Mouse (Mus musculus): ENCODE measurements around the gene C77080. TPM values are rescaled to one million over a fixed set of nuclear protein-coding genes. Genes with fewer than 3 reads are reported as not detected.

The C77080 gene
- polyA plus RNA-seq (2015; fragmentation: Nextera tagmentation; extraction: Ambion mirVana): 7.0 and 10.8 TPM in 2 replicates

- Histone ChIP-seq H3K4me1 (ENCODE audit: control insufficient read depth, insufficient read depth, low read depth, low read length) (peaks cover 4% of the 10 kb centered on the region), H3K27me3 (replicated peaks; ENCODE audit: control insufficient read depth, insufficient read depth, low read length) (no peaks in the 10 kb centered on the region), H3K9me3 (ENCODE audit: control insufficient read depth, low read length) (no peaks in the 10 kb centered on the region), H3K4me2 (ENCODE audit: low read length) (no peak within 1 kb of the TSS), H3K27ac (ENCODE audit: low read depth, low read length) (no peak within 1 kb of the TSS), H3K4me3 (ENCODE audit: low read length) (no peak within 1 kb of the TSS), H3K36me3 (ENCODE audit: control insufficient read depth, insufficient read depth, low read length) (no peaks in the 10 kb centered on the region), H3K9ac (ENCODE audit: low read depth, low read length) (no peak within 1 kb of the TSS)
- 12% methylated on average over 3 of the region's 4 CpGs for WGBS
- ATAC-seq: no peak
Observed at GRCm38 (mm10) chr4:129261196-129261595, at the start of gene C77080. TSS of gene C77080 (minus strand) at chr4:129261404.

- no peaks in the 10 kb centered on the region for H3K4me1 ChIP-seq (ENCODE audit: control insufficient read depth, insufficient read depth, low read depth, low read length)
- no peak overlapping the region for H3K4me3 ChIP-seq (ENCODE audit: low read length)
- no peak overlapping the region for H3K4me2 ChIP-seq (ENCODE audit: low read length)
- 96% methylated on average over 1 of the region's 1 CpGs for WGBS
- H3K36me3 ChIP-seq (ENCODE audit: control insufficient read depth, insufficient read depth, low read length): peaks cover 24% of the 10 kb centered on the region
- ATAC-seq: no peak
- H3K27me3 ChIP-seq (replicated peaks; ENCODE audit: control insufficient read depth, insufficient read depth, low read length): no peaks in the 10 kb centered on the region
- H3K9me3 ChIP-seq (ENCODE audit: control insufficient read depth, low read length): no peaks in the 10 kb centered on the region
- no peak overlapping the region for H3K9ac ChIP-seq (ENCODE audit: low read depth, low read length)
- H3K27ac ChIP-seq (ENCODE audit: low read depth, low read length): no peak overlapping the region
Observed at GRCm38 (mm10) chr4:129307936-129308335, 46.7 kb upstream of the C77080 start.

- no peak overlapping the region for H3K4me3 ChIP-seq (ENCODE audit: low read length)
- H3K4me2 ChIP-seq (ENCODE audit: low read length): no peak overlapping the region
- 73% methylated on average over 1 of the region's 1 CpGs for WGBS
- H3K27me3 ChIP-seq (replicated peaks; ENCODE audit: control insufficient read depth, insufficient read depth, low read length): no peaks in the 10 kb centered on the region
- no peak overlapping the region for H3K27ac ChIP-seq (ENCODE audit: low read depth, low read length)
- no peaks in the 10 kb centered on the region for H3K4me1 ChIP-seq (ENCODE audit: control insufficient read depth, insufficient read depth, low read depth, low read length)
- H3K9me3 ChIP-seq (ENCODE audit: control insufficient read depth, low read length): no peaks in the 10 kb centered on the region
- no peak overlapping the region for H3K9ac ChIP-seq (ENCODE audit: low read depth, low read length)
- peaks cover 15% of the 10 kb centered on the region for H3K36me3 ChIP-seq (ENCODE audit: control insufficient read depth, insufficient read depth, low read length)
- ATAC-seq: no peak
Observed at GRCm38 (mm10) chr4:129304306-129304705, 43.1 kb upstream of the C77080 start.

- 83% methylated on average over 9 of the region's 9 CpGs for WGBS
- Histone ChIP-seq H3K9me3 (ENCODE audit: control insufficient read depth, low read length) (no peaks in the 10 kb centered on the region), H3K36me3 (ENCODE audit: control insufficient read depth, insufficient read depth, low read length) (peaks cover 14% of the 10 kb centered on the region), H3K27ac (ENCODE audit: low read depth, low read length) (no peak overlapping the region), H3K4me1 (ENCODE audit: control insufficient read depth, insufficient read depth, low read depth, low read length) (no peaks in the 10 kb centered on the region), H3K27me3 (replicated peaks; ENCODE audit: control insufficient read depth, insufficient read depth, low read length) (no peaks in the 10 kb centered on the region), H3K4me3 (ENCODE audit: low read length) (no peak overlapping the region), H3K4me2 (ENCODE audit: low read length) (no peak overlapping the region), H3K9ac (ENCODE audit: low read depth, low read length) (no peak overlapping the region)
- ATAC-seq: no peak
Observed at GRCm38 (mm10) chr4:129303816-129304215, 42.6 kb upstream of the C77080 start.

- no peaks in the 10 kb centered on the region for H3K27me3 ChIP-seq (replicated peaks; ENCODE audit: control insufficient read depth, insufficient read depth, low read length)
- no peak for ATAC-seq
- H3K4me2 ChIP-seq (ENCODE audit: low read length): no peak overlapping the region
- H3K4me1 ChIP-seq (ENCODE audit: control insufficient read depth, insufficient read depth, low read depth, low read length): no peaks in the 10 kb centered on the region
- H3K4me3 ChIP-seq (ENCODE audit: low read length): no peak overlapping the region
- WGBS: 65% methylated on average over 5 of the region's 5 CpGs
- peaks cover 11% of the 10 kb centered on the region for H3K36me3 ChIP-seq (ENCODE audit: control insufficient read depth, insufficient read depth, low read length)
- H3K9me3 ChIP-seq (ENCODE audit: control insufficient read depth, low read length): no peaks in the 10 kb centered on the region
- no peak overlapping the region for H3K27ac ChIP-seq (ENCODE audit: low read depth, low read length)
- no peak overlapping the region for H3K9ac ChIP-seq (ENCODE audit: low read depth, low read length)
Observed at GRCm38 (mm10) chr4:129303401-129303800, 42.2 kb upstream of the C77080 start.

GRCm38 (mm10) chr4:129299121-129299520 lies 37.9 kb upstream of the C77080 start:
- Histone ChIP-seq H3K9ac (ENCODE audit: low read depth, low read length) (no peak overlapping the region), H3K4me2 (ENCODE audit: low read length) (no peak overlapping the region), H3K36me3 (ENCODE audit: control insufficient read depth, insufficient read depth, low read length) (no peaks in the 10 kb centered on the region), H3K4me3 (ENCODE audit: low read length) (no peak overlapping the region), H3K27ac (ENCODE audit: low read depth, low read length) (no peak overlapping the region), H3K4me1 (ENCODE audit: control insufficient read depth, insufficient read depth, low read depth, low read length) (no peaks in the 10 kb centered on the region), H3K9me3 (ENCODE audit: control insufficient read depth, low read length) (no peaks in the 10 kb centered on the region), H3K27me3 (replicated peaks; ENCODE audit: control insufficient read depth, insufficient read depth, low read length) (no peaks in the 10 kb centered on the region)
- no peak for ATAC-seq
- WGBS: 56% methylated on average over 10 of the region's 10 CpGs

GRCm38 (mm10) chr4:129297724-129298123 lies 36.5 kb upstream of the C77080 start:
- H3K4me1 ChIP-seq (ENCODE audit: control insufficient read depth, insufficient read depth, low read depth, low read length): no peaks in the 10 kb centered on the region; the same call in 1 of the 2 replicates
- no peak overlapping the region for H3K27ac ChIP-seq (ENCODE audit: low read depth, low read length)

GRCm38 (mm10) chr4:129296066-129296465 lies 34.9 kb upstream of the C77080 start:
- ATAC-seq: no peak
- no peak overlapping the region for H3K27ac ChIP-seq (ENCODE audit: low read depth, low read length)
- no peak overlapping the region for H3K4me2 ChIP-seq (ENCODE audit: low read length)
- H3K4me3 ChIP-seq (ENCODE audit: low read length): no peak overlapping the region
- H3K27me3 ChIP-seq (replicated peaks; ENCODE audit: control insufficient read depth, insufficient read depth, low read length): no peaks in the 10 kb centered on the region
- H3K36me3 ChIP-seq (ENCODE audit: control insufficient read depth, insufficient read depth, low read length): no peaks in the 10 kb centered on the region
- 84% methylated on average over 7 of the region's 7 CpGs for WGBS
- no peaks in the 10 kb centered on the region for H3K9me3 ChIP-seq (ENCODE audit: control insufficient read depth, low read length)
- H3K4me1 ChIP-seq (ENCODE audit: control insufficient read depth, insufficient read depth, low read depth, low read length): no peaks in the 10 kb centered on the region; the same call in 1 of the 2 replicates
- H3K9ac ChIP-seq (ENCODE audit: low read depth, low read length): no peak overlapping the region

More at GRCm38 (mm10) chr4:129297724-129298123, 36.5 kb upstream of the C77080 start:
- no peaks in the 10 kb centered on the region for H3K36me3 ChIP-seq (ENCODE audit: control insufficient read depth, insufficient read depth, low read length)
- WGBS: 90% methylated on average over 4 of the region's 4 CpGs
- H3K9ac ChIP-seq (ENCODE audit: low read depth, low read length): no peak overlapping the region
- ATAC-seq: no peak
- no peaks in the 10 kb centered on the region for H3K27me3 ChIP-seq (replicated peaks; ENCODE audit: control insufficient read depth, insufficient read depth, low read length)
- H3K4me2 ChIP-seq (ENCODE audit: low read length): no peak overlapping the region
- no peaks in the 10 kb centered on the region for H3K9me3 ChIP-seq (ENCODE audit: control insufficient read depth, low read length)
- H3K4me3 ChIP-seq (ENCODE audit: low read length): no peak overlapping the region

GRCm38 (mm10) chr4:129295188-129295587 lies 34.0 kb upstream of the C77080 start:
- 92% methylated on average over 2 of the region's 2 CpGs for WGBS
- H3K36me3 ChIP-seq (ENCODE audit: control insufficient read depth, insufficient read depth, low read length): no peaks in the 10 kb centered on the region
- no peak overlapping the region for H3K4me3 ChIP-seq (ENCODE audit: low read length)
- no peak overlapping the region for H3K9ac ChIP-seq (ENCODE audit: low read depth, low read length)
- no peaks in the 10 kb centered on the region for H3K9me3 ChIP-seq (ENCODE audit: control insufficient read depth, low read length)
- no peaks in the 10 kb centered on the region; the same call in 1 of the 2 replicates for H3K4me1 ChIP-seq (ENCODE audit: control insufficient read depth, insufficient read depth, low read depth, low read length)
- H3K27ac ChIP-seq (ENCODE audit: low read depth, low read length): no peak overlapping the region
- no peak overlapping the region for H3K4me2 ChIP-seq (ENCODE audit: low read length)
- no peaks in the 10 kb centered on the region for H3K27me3 ChIP-seq (replicated peaks; ENCODE audit: control insufficient read depth, insufficient read depth, low read length)
- no peak for ATAC-seq

GRCm38 (mm10) chr4:129293702-129294101 lies 32.5 kb upstream of the C77080 start:
- no peak overlapping the region for H3K4me2 ChIP-seq (ENCODE audit: low read length)
- no peaks in the 10 kb centered on the region for H3K36me3 ChIP-seq (ENCODE audit: control insufficient read depth, insufficient read depth, low read length)
- H3K27me3 ChIP-seq (replicated peaks; ENCODE audit: control insufficient read depth, insufficient read depth, low read length): no peaks in the 10 kb centered on the region
- no peak overlapping the region for H3K27ac ChIP-seq (ENCODE audit: low read depth, low read length)
- ATAC-seq: no peak
- H3K4me3 ChIP-seq (ENCODE audit: low read length): no peak overlapping the region
- WGBS: 44% methylated on average over 16 of the region's 16 CpGs
- no peaks in the 10 kb centered on the region; the same call in 1 of the 2 replicates for H3K4me1 ChIP-seq (ENCODE audit: control insufficient read depth, insufficient read depth, low read depth, low read length)
- H3K9me3 ChIP-seq (ENCODE audit: control insufficient read depth, low read length): no peaks in the 10 kb centered on the region
- no peak overlapping the region for H3K9ac ChIP-seq (ENCODE audit: low read depth, low read length)
